Mouse (Mus musculus): ENCODE measurements around the gene Gm35549.
A peak's percentile ranks its signal among the peaks of the same experiment; 100 is the strongest.

Gene Gm35549

DNA sequence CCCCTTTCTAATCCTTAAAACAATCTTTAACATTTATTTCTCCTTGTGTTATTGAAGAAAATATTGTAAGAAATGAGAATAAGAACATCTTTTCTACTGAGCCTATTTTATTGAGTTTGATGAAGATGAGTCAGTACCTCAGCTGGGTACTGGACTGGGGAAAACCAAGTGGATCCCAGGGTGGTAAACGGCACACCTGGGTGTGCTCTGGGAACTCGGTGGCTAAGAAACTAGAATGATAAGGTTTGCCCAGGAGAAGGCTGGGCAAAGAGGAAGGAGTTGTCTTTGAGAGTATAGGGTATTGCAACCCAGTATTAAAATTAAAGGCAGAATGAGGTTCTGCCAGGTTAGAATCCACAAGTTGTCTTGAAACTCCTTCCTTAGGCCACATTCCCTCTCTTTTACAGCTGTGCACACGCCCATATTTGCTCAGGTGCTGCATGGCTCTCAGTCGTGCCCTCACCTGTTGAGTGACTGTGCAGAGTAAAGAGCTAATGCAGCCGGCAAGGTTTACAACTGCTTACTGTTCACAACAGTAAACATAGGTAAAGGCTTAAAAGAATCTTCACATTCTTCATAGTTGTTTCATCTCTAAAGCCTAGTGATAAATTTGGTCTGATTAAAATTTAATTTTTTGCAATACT is 20.3 kb downstream of the Gm35549 start:
- DNase-seq: no peak

DNA sequence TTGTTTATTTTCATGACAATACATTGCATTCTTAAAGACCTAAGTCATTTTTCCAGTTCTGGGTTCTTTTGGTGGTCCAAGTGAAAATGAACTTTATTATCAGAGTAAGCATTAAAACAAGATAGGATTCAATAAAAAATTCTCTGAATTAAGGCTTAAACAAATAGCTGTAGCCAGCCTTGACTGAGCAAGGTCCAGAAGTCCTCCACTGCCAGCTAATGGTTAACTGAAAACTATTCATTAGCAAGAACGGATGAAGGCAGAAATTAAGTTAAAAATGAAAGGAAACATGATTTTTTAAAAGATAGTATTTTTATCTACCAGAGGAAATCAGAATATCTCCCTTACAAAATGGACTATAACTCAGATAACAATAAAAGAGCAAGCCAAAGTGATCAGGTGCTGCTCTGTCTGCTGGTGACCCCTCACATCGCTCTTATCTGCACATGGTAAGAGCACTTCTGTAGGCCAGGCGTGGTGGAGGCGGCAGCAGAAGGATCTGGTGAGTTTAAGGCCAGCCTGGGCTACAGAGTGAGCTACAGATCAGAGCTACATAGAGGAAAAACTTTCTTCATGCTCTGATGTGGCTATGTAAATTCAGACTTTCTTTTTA is 28.5 kb downstream of the Gm35549 start:
- peak in 1 of 2 experiments; percentile 49 for DNase-seq

DNA sequence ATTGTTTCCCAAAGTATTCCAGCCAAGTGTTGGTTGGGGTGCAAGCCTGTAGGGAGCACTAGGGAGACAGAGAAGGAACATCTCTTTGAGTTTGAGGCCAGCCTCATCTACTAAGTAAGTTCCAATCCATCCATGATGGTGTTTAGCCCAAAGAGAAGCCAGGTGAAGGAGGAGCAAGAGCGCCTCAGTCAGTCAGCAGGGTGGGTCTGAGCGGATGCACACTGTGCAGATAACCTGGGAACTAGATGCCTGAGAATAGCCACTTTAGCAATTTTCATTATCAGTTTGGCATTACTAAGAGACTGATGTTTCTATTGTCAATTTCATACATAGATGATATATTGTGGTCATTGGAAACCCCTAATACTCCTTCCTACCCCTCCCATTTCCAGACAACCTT is 29.1 kb downstream of the Gm35549 start:
- DNase-seq: no peak

GRCm38 (mm10) chr9:122812386-122812785 is 31.4 kb downstream of the Gm35549 start:
- no peak for DNase-seq

- no peak for DNase-seq
These were observed 33.6 kb downstream of the Gm35549 start for GRCm38 (mm10) chr9:122810212-122810611.

- DNase-seq: peak in 1 of 2 experiments; percentile 17
These were observed 36.6 kb downstream of the Gm35549 start for GRCm38 (mm10) chr9:122807186-122807585.

GRCm38 (mm10) chr9:122805845-122806341 is 37.9 kb downstream of the Gm35549 start:
- DNase-seq: no peak

- peak; percentile 95 to 97 for DNase-seq
These were observed 38.6 kb downstream of the Gm35549 start, which contains the start of gene Tcaim for GRCm38 (mm10) chr9:122805053-122805844. TSS of gene Tcaim (plus strand) at chr9:122805539.

- no peak for DNase-seq
These were observed 57.3 kb downstream of the Gm35549 start for GRCm38 (mm10) chr9:122786534-122786933.

- DNase-seq: no peak
These were observed 58.6 kb downstream of the Gm35549 start for GRCm38 (mm10) chr9:122785231-122785630.
